Mouse (Mus musculus) skeletal muscle tissue, adult 2 months (tissue): Measurements from ENCODE around the gene Unc13d.
"Not testable (repeated sequence)": the region's sequence is repeated elsewhere in the genome, so short reads cannot be mapped to it uniquely, and the experiment has no call there.

Experiments used
- DNase-seq: peaks from one replicate; pipeline ENCODE4 v3.0.0-alpha.2; 2012; ENCODE audit warnings: low read depth, low spot score

Gene Unc13d

DNA sequence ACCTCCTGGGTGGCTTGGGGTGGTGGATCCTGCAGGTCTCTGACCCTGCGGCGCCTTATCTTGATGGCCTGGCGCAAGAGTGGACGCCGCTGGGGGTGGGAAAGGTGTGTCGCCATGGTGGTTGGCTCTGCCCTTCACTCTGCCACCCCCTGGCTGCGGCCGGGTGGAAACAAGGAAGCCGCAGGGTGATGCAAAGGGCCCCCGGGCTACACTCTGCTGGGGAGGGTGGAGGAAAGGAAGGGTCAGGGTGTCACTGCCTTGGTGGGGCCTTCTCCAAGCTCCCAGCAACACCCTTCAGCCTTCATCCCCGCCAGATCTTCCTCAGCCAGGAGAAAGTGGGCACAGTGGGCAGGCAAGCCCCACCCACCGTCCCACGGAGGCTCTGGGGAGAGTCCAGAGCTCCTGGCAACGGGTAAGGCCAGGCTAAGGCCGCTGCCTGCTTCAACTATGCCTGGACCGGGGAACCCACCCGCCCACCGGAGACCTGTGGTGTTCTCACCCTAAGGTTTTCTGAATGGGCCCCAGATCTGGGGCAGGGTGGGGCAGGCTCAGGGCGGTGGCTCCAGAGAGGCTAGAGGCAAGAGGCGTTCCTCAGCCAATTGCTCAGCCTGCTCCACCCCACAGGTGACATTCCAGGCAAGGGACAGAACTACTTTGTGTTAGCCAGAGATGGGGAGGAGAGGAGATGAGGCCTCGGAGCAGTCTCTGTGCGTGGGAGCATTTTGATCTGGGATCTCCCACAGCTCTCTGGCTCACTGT, at the start of gene Unc13d:
Unc13d (minus strand) TSS at position 516 of the 759 bp plus-strand sequence.
- no peak for DNase-seq

DNA sequence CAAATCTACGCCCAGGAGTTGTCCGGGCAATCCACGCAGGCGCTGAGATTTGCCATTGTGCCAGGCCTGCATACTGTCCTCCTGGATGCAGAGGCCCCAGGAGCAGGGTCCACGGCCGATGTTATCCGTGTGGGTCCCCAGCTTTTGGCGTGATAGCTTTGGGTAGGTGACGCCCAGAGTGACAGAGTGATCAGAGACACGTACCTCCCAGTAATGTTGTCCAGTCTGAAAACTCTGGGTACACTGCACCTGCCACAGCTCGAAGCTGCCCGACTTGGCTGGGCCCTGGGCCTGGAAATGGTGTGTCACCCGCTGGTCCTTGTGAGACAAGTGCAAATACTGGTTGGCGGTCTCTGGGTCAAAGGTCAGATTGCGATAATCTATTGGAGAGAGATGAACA, 48.5 kb upstream of the Unc13d start:
- no peak for DNase-seq

DNA sequence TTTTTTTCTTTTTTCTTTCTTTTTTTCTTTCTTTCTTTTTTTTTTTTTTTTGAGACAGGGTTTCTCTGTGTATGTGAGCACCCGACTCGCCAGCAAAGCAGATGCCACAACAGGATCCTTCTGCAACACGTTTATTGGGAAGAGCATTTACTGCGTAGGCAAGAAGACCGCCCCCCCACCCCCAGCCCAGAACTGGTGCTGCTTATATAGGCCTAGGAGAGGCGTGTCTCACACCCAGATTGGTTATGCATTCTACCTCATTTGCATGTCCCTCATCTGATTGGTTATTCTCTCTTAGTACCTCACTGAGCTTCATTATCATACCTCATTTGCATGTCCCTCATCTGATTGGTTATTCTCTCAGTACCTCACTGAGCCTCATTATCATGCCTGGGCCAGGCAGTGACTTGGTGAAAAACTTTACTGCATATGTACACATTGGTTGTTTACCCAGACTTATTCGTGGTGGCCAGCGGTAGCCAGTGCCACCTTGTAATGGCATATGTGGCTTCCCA, 44.0 kb upstream of the Unc13d start:
- not testable (repeated sequence) for DNase-seq

DNA sequence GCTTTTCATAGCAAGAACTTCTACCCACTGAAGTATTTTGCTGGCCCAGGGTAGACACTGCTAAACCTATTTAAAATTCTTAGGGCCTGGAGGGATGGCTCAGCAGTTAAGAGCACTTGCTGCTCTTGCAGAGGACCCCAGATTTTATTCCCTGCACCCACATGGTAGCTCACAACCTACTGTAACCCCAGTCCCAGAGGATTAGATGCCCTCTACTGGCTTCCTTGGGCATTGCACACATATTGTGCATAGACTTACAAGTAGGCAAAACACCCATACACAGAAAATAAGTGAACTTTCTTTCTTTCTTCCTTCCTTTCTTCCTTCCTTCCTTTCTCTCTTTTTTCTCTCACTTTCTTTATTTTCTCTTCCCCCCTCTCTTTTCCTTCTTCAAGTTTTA, 40.1 kb upstream of the Unc13d start:
- no peak for DNase-seq

DNA sequence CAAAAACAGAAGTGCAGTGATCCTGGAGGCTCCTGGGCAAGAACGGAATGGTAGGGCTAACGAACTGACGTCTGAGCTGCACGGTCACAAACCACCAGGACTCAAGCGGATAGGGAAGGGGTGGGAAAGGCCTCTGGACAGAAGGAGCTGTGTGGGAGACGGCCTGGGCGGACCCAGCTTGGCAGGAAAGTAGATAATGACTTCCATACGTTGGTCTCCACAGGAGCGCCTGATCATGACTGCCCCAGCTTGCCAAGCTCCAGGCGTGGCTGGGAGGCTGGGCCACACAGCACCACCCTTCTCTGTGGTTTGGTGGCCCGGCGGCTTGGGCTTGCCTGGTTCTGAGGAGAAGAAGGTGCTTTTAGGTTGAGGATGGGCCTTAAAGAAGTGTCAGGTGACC, 39.5 kb upstream of the Unc13d start:
- DNase-seq, result no peak

DNA sequence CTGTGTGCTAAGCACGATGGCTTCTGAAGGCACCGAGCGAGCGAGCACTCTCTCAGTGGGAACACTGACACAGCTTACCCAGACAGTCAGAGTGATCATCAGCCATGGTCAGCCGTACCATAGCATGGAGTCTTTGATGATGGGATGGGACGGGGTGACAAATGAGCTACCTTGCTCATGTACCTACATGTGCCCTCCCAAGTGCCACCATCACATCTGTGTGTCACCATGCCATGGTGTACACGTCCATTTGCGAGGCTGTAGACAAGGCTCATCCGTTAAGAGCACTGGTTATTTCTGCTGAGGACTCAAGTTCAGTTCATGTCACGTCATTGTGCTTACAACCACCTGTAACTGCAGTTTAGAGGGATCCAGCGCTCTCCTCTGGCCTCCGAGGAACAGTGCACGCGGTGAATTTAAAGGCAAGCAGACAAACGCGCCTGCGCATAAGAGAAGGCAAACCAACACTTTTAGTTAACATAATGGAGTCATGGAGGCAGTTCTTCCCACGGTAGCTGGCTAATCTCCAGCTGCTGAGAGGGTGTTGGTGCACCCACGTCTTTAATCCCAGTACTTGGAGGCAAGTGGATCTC, 33.9 kb upstream of the Unc13d start:
- no peak for DNase-seq

DNA sequence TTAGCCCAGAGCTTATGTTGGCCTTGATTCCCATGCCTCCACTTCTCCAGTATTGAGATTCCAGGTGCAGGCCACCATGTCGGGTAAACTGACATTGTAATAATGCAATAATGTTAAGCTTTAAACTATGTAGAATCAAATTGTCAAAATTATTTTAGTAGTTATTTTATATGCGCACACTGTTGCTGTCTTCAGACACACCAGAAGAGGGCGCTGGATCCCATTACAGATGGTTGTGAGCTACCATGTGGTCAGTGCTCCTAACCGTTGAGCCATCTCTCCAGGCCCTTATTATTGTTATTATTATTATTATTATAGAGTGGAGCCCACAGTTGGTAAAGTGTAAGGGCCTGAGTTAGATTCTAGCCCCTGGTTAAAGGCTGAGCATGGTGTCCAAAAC, 33.3 kb upstream of the Unc13d start:
- DNase-seq, result no peak

DNA sequence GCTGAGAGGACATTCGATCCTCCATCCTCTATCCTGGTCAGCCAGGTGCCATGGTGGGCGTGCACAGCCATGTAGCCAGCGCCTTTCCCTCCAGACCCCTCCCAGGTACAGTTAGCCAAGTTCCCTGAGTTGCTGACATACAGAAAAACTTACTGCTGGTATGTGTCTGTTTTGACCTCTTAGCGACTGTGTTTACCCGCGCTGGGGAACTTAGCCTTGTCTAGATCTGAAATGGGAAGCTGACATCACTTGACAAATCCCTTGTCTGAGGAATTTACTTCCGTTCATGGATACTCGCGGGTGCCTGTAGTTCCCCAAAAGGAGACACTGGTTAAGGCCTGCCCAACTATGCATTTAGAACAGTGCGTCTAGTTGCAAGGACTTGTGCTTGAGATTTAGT, 32.8 kb upstream of the Unc13d start:
- no peak for DNase-seq

DNA sequence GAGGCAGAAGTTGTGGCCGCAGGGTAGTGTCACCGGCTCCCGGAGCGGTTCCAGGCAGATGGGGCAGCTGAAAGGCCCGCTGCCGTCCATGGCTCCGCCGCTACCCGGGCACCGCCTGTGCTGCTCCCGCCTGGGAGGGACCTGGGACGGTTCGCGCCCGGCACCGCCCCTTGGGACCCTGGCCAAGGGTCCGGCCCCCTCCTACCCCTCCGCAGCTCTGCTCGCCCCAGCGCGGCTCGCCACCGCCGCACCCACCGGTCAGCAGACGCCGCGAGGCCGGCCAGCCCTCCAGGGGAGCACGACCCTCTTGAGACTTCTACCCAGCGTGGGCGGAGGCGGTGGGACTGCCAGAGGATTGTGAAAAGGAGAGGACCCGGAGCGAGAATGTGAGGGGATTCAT, 32.4 kb upstream of the Unc13d start:
- peak; percentile 73 for DNase-seq

DNA sequence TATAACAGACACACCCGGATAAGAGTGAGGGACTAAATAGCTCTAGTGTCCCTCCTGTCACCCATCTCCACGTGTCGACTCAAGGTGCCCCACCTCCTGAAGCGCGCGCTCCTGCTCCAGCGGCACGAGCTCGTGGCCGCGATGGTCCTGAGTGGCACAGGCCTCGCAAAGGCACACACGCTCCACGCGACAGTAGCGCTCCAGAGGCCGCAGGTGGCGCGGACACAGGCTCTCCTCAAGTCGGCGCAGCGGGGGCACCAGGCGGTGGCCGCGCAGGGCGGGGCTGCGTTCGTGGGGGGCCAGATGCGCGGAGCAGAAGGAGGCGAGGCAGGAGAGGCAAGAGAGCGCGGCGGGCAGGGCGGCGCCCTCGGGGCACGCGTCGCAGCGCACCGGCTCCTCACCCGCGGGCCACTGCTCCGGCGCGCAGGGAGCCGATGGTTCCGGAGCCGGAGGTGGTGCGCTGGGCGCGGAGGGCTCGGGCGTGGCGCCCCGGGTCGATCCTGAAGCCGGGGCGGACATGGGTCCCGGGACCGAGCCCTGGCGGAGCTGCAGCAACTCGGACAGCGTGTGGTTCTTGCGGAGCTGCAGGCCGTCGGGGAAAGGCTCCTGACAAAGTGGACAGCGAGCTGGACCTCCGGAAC, 31.8 kb upstream of the Unc13d start:
- no peak for DNase-seq

DNA sequence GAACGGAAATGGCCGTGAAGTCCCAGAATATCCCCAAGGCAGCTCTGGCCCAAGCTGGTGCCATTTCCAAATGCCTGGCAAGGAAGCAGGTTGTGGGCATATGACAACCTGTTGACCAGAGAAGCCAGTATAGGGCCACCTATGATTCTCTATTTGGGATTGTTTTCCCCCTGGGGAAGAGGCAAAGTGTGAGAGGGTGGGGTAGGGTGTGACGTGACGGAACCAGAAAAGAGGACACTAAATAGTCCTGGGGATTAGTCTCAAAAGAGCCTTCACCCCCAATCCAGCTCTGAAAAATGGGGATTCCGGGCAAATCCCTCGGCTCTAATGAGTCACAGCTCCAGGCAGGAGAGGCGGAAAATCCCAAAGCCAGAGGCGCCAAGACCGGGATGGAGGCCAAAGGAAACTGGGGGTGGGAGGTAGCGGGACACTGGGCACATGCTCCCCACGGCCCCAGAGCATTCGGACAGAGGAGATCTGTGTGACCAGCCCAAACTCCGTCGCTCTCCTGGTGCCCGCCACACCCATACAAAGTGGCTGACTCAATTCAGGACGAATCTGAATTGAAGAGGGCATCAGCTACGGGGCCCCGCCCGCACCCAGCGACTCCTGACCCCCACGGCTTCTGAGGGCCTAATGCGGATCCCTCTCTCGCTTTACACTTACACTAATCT, 30.8 kb upstream of the Unc13d start:
- peak; percentile 64 for DNase-seq

DNA sequence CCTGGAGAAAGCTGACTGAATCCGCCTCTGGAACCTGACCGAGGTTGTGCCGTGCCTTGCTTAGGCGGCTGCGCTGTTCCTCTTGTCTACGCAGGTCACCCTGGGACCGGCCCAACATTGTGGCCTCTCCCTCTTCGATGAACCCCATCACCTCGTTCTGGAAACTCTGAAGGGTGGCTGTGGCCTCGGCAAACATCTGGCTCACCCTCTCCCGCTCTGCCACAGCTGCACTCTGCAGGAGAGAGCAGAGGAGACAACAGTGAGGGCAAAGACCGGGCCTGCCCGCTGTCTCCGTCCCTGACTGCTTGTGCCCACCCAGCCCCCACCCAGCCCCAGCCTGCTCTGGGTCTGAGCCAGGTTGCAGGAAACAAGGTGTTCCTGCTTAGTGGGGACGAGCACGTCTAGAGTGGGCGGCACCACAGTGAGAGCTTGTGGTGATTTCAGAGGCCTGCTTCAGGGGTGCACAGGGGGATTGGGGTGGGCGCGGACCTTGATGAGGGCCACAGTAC, 30.1 kb upstream of the Unc13d start:
- no peak for DNase-seq

DNA sequence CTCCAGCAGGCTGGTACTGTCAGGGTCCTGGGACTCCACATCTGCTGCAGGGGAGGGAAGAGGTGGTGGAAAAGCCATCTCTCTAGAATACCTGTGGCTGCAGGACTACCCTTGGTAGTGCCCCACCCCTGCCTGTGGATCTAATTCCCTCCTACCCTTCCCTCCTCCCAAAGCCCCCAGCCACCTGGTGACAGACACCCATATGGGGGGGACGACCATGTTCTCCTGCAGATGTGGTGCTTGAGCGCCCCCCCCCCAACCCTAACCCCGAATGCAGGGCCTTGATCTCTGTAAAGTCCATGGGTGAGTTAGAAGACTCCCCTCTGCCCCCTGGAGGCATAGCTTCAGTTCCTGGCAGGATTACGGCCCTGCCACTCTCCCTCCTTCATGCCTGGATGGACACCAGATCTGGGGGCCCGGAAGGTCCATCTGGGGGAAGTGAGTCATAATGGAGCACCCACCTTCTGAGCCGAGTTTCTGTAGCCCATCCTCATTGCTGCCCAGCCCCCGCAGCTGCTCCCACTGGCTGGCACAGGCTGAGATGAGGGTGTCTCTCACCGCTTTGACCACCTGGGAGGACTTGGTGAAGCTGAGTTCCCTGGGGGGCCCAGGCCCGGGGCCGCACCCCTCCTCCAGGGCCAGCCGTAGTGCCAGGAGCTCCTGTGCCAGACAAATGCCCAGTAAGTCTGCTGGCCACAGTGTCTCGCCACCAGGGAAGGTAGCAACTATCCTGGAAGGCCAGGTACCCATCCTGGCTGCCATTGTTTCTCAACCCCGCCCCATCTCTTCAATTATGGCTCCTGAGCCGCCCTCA, 29.4 kb upstream of the Unc13d start:
- no peak for DNase-seq

DNA sequence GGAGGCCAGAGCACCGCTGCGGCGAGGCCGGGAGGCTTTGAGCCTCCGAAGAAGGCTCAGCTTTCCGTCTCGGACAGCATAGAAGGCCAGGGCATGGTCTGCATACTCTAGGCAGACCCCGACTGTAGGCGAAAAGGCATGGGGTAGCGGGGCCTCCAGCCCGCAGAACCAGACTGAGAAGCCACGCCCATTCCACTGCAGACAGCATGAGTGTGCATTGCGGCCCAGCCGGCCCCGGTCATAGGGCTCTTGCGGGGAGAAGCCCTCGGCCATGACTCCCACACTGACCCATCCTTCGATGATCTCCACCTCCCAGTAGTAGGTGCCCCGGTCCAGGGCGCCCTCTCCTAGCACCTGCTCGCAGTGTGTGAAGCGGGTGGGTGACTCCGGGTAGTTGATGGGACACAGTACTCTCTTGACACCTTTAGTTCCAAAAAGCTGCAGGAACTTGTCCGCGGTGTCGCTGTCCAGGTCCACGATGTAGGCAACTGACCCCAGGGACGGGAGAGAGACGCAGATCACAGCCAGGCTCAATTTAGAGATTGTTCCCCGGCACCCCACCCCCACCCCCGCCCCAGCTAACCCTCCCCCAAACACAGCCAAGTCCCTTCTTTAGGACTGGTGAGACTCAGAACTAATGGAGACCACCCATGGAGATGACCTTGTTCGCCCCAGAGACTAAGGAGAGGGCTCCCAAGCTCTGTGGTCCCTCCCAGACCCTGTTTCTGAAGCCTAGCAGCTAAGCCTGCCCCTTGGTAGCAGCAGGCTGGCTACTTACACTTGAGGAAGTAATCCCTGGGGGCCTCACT, 28.6 kb upstream of the Unc13d start:
- no peak for DNase-seq

DNA sequence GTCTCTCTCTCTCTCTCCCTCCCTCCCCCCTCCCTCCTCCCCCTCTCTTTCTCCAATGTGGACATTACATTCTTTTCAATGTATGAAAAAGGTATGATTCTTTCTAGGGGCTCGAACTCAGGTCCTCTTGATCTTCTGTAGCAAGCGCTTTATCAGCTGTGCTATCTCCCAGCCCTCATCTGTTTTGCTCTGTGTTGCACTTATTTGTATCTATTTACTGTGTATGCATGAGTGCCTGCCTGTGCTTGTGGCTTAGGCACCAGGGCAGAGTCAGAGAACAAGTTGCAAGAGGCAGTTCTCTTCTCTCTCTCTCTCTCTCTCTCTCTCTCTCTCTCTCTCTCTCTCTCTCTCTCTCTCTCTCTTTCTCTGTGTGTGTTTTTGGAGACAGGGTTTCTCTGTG, 27.3 kb upstream of the Unc13d start:
- DNase-seq, result no peak

DNA sequence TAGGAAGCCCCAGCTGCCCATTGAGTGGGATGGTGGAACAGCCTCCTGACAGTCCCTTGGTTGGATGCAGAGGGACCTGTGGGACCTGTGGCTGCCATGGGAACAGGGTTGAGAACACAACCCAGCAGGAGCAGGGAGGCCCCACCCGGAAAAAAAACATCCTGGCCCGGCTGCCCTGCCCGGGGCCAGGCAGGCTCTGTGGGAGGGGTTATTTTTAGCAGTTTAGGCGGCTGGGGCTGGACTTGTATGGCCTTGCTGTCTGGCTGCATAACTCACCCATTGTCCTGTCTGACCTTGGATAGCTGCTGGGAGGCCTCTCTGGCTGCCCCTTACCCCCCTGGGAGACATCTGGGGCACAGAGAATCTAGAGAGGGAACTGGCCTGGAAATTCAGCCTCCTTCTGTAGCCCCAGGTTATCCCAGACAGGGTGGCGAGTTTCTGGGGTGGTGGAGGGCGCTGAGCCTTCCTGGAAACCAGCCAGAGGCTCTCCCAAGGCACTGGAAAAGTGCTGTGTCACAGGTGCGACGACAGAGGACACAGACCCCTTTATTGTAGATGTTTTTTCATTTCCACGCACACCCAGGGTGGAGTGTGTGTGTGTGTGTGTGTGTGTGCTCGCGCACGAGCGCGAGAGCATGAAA, 26.4 kb upstream of the Unc13d start:
- DNase-seq, result peak; percentile 80

DNA sequence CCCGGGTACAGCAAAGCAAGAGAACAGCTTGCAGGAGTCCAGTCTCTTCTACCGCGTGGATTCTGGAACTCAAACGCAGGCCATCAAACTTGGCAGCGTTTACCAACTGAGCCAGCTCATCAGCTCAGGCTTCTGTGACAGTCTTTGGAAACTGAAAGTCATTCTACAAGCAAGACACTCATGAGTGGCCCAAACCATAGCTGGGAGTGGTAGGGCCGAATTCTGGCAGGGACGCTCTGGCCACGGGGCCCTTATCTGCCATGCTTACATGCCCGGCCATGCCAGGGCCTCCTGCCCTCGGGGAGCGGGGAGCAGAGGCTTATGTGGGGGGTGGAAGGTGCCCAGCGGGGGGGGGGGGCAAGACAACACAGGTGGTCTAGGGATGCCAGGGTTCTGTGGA, 25.8 kb upstream of the Unc13d start:
- DNase-seq, result no peak

DNA sequence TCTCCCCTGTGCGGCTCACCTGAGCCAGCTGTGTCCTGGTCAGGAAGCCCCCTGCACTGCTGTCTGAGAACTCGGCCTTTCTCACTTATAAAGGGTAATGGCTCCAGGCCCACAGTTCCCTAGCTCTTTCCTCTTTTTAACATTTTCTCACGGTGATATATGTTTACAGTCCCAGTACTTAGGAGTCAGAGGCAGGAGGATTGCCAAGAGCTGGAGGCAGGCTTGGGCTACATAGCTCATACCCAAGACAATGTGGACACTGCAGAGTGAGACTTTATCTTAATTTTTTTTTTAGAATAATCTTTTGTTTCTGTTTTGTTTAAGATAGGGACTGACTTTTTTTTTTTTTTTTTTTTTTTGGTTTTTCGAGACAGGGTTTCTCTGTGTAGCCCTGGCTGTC, 24.7 kb upstream of the Unc13d start:
- no peak for DNase-seq

DNA sequence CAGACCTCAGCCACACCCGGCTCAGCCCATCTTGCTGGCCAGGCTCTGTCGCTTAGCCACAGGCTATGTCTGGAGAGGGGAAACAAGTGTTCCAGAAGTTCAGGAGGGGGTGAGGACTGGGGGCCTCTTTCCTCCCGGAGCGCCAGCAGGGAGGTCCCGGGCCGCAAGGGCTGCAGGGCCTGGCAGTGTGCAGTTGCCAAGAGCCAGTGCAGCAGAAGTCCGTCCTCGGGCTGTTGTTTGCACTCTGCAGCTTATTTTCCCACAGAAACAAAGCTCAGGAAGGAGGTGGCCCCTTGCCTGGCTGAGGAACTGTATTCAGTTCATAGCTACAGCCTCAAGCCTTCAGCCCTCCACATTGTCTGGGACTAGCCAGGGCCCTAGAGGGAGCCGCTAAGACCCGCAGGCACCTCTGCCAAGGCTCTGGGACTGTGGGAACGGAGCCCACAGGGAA, 24.2 kb upstream of the Unc13d start:
- DNase-seq, result no peak

DNA sequence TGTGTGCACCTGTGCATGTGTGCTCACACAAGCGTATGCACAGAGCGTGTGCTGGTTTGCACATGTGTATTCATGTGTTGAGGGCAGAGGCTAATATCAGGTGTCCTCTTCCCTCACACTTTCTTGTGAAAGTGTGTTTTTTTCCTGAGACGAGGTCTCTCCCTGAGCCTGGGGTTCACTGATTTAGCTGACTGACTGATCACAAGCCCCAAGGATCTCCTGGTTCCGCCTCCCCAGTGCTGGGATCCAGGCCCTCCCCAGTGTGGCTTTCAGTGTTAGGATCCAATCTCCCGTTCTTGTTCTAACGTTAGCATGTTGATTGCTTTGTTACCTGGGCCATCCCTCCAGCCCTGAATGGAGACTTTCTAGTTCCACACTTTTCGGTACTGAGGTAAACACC, 23.1 kb upstream of the Unc13d start:
- DNase-seq, result no peak
